Comparison of ENCODE assay signal across 16 mouse cellular contexts in genomic region chr1:180757252-180757955, GRCm38 (mm10). TPM values are rescaled to one million over a fixed set of nuclear protein-coding genes. Genes with fewer than 3 reads are reported as not detected.
DNase-seq lines count a peak whose midpoint lies in the region; ATAC-seq lines count a peak whose summit lies in the region.
"Had no signal": no experiment of that assay in that cellular context is flagged by ENCODE, and none has a peak within 500 bp of the region (broad histone marks: within the 10 kb centered on the region; RNA-seq: fewer than 3 reads in every experiment).

No protein-coding gene starts in this region.

- H3K4me3 ChIP-seq in intestine, embryonic 16.5 days (ENCODE audit: low read length): no peak overlapping the region
- peak overlapping the region; percentile 72 for H3K4me3 ChIP-seq in megakaryocyte, embryonic 14.5 days (replicated peaks)
- H3K4me3 ChIP-seq: embryonic facial prominence, embryonic 12.5 days; heart, embryonic 13.5 days; hindbrain, embryonic 10.5 days had no signal

- H3K36me3 ChIP-seq in intestine, embryonic 16.5 days (ENCODE audit: control insufficient read depth, insufficient read depth, low read length): 0 out of 2 replicates have a peak, but pooled peaks cover under 1% of the 10 kb centered on the region
- H3K36me3 ChIP-seq in megakaryocyte, embryonic 14.5 days (replicated peaks; ENCODE audit: low read length): peaks cover 35% of the 10 kb centered on the region

- WGBS in intestine, embryonic 16.5 days: 70% methylated on average over 3 of the region's 3 CpGs

- DNase-seq in heart, adult 11 months: peak; percentile 62
- DNase-seq in heart, postnatal 14 days: no peak
- DNase-seq in 416B (ENCODE audit: low read depth): peak; percentile 22
- DNase-seq in layer of hippocampus, adult 8-10 months (ENCODE audit: low spot score in 2 of 2): no peak
- DNase-seq in right cerebral cortex, adult 18-20 months: no peak
- DNase-seq in frontal cortex, postnatal 36 days (ENCODE audit: low spot score in 2 of 2): no peak
- DNase-seq: cerebellum, adult 18-20 months; lung, postnatal 14 days; midbrain, embryonic 14.5 days; right cerebral cortex, postnatal 14 days; thymus, postnatal 14 days had no signal

- no peaks in the 10 kb centered on the region for H3K9me3 ChIP-seq in intestine, embryonic 16.5 days (ENCODE audit: control insufficient read depth, low read length)
- no peaks in the 10 kb centered on the region for H3K9me3 ChIP-seq in megakaryocyte, embryonic 14.5 days
- H3K9me3 ChIP-seq: embryonic facial prominence, embryonic 12.5 days; heart, embryonic 13.5 days; hindbrain, embryonic 10.5 days had no signal

- peak overlapping the region; percentile 70 for H3K27ac ChIP-seq in intestine, embryonic 16.5 days (ENCODE audit: low read length)
- H3K27ac ChIP-seq: embryonic facial prominence, embryonic 12.5 days; heart, embryonic 13.5 days; hindbrain, embryonic 10.5 days had no signal

- no peak overlapping the region for H3K9ac ChIP-seq in intestine, embryonic 16.5 days (ENCODE audit: low read depth, low read length)
- H3K9ac ChIP-seq: embryonic facial prominence, embryonic 12.5 days; heart, embryonic 13.5 days had no signal

- H3K4me1 ChIP-seq in intestine, embryonic 16.5 days (ENCODE audit: control insufficient read depth, insufficient read depth, low read length): peaks cover 13% of the 10 kb centered on the region
- H3K4me1 ChIP-seq in megakaryocyte, embryonic 14.5 days: peaks cover 7% of the 10 kb centered on the region
- H3K4me1 ChIP-seq: embryonic facial prominence, embryonic 12.5 days; heart, embryonic 13.5 days; hindbrain, embryonic 10.5 days had no signal

- ATAC-seq in intestine, embryonic 16.5 days: peak; percentile 70

- H3K27me3 ChIP-seq in intestine, embryonic 16.5 days (replicated peaks; ENCODE audit: control insufficient read depth, insufficient read depth, low read length): no peaks in the 10 kb centered on the region
- peaks cover 5% of the 10 kb centered on the region for H3K27me3 ChIP-seq in megakaryocyte, embryonic 14.5 days (replicated peaks)
- H3K27me3 ChIP-seq: embryonic facial prominence, embryonic 12.5 days had no signal

- intact Hi-C loops in heart, postnatal 14 days (cut with DNase I): no loop called here

- H3K4me2 ChIP-seq in intestine, embryonic 16.5 days (ENCODE audit: low read depth, low read length): peak overlapping the region; percentile 13; the same call in 1 of the 2 replicates
- H3K4me2 ChIP-seq: embryonic facial prominence, embryonic 12.5 days; heart, embryonic 13.5 days had no signal

RNA-seq across cellular contexts. Expression of gene Acbd3, which starts 31.6 kb away (rescaled TPM):
- 10 to 100 TPM; 24.5 to 25.3 TPM for total RNA-seq in heart, postnatal 14 days (2021)
- polyA plus RNA-seq in intestine, embryonic 16.5 days (2015; fragmentation: Nextera tagmentation; extraction: Ambion mirVana): 17.1 and 17.5 TPM in 2 replicates
- polyA plus RNA-seq in megakaryocyte, embryonic 14.5 days (2012; ENCODE audit: insufficient read depth, low replicate concordance): 1.4 and 3.6 TPM in 2 replicates
- 10 to 100 TPM; 32.5 to 36.3 (median 34.8) TPM for total RNA-seq in layer of hippocampus, adult 8-10 months (2022)

RNA-seq across cellular contexts. Expression of gene H3f3a, which starts 56.3 kb away (rescaled TPM):
- 100 to 1,000 TPM; 659 to 710 TPM for total RNA-seq in heart, postnatal 14 days (2021)
- 1,661 and 1,810 TPM in 2 replicates for polyA plus RNA-seq in intestine, embryonic 16.5 days (2015; fragmentation: Nextera tagmentation; extraction: Ambion mirVana)
- 752 and 2,061 TPM in 2 replicates for polyA plus RNA-seq in megakaryocyte, embryonic 14.5 days (2012; ENCODE audit: insufficient read depth, low replicate concordance)
- 100 to 1,000 TPM; 296 to 316 (median 303) TPM for total RNA-seq in layer of hippocampus, adult 8-10 months (2022)

Comparison
In these comparisons a context has a peak if more than half of its experiments do, and no peak if none do; other contexts are left out.
1. DNase-seq: peak in heart, adult 11 months (single experiment) and 416B (single experiment); none in heart, postnatal 14 days (0 of 2), layer of hippocampus, adult 8-10 months (0 of 2), right cerebral cortex, adult 18-20 months (single experiment) and frontal cortex, postnatal 36 days (0 of 2).